Mouse (Mus musculus) T-helper 1 cell (primary cell): ENCODE measurements around the gene Col11a2.

Source experiments
- in situ Hi-C: fragments of 300-600 bp; cut with MboI, MseI; formaldehyde crosslinking; loops from one replicate; pipeline ENCODE4 v1.15.1; 2025; ENCODE audit warnings: high pct_unique_total_duplicates

Gene Col11a2

GRCm38 (mm10) chr17:34045941-34046340 is 6.7 kb downstream of the Col11a2 start:
- in situ Hi-C loops: no loop called here

- in situ Hi-C loops: no loop called here
Observed at GRCm38 (mm10) chr17:34047404-34048050, 8.3 kb downstream of the Col11a2 start.

DNA sequence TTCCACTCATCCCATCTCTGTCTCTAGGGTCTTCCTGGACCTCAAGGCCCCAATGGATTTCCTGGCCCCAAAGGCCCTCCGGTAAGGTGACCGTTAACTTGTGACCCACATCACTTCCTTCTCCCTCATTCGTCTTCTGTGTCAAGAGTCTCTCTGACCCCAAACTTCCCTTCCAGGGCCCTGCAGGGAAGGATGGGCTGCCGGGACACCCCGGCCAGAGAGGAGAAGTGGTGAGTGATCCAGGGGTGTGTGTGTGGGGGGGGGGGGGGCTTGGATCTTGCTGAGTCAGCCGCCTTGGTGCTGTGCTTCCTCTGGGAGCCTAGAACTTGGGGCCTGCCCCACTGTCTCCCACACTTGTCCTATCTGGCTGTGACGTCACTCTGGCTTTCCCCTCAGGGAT is 18.0 kb downstream of the Col11a2 start:
- in situ Hi-C loops: loop anchor here (25.0 kb wide), 1 partner anchor 755 kb away; the partner anchor contains the start of gene Cyp21a1

- in situ Hi-C loops: loop anchor here (25.0 kb wide), 1 partner anchor 743 kb away; the partner anchor contains the start of gene Cyp21a1
Observed at GRCm38 (mm10) chr17:34068864-34069263, 29.6 kb downstream of the Col11a2 start.

DNA sequence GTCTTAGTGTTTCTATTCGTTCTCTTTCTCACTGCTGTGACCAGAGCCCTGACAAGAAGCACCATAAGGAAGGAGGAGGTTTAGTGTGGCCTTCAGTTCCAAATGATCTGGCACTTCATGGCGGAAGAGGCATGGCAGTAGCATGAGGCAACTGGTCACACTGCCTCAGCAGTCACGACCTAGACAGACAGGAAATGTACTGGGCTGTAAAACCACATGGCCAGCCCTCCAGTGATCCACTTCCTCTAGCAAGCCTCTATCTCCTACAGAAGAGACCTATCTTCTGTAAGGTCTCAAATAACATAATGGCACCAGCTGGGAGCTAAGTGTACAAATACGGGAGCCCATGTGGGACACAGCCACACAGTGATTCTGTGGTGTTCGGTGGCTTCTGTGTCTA is 32.9 kb downstream of the Col11a2 start:
- in situ Hi-C loops: loop anchor here (10.0 to 25.0 kb wide), 2 partner anchors 517 to 740 kb away; partner anchors contain the start of genes Cyp21a1 and Myo1f

DNA sequence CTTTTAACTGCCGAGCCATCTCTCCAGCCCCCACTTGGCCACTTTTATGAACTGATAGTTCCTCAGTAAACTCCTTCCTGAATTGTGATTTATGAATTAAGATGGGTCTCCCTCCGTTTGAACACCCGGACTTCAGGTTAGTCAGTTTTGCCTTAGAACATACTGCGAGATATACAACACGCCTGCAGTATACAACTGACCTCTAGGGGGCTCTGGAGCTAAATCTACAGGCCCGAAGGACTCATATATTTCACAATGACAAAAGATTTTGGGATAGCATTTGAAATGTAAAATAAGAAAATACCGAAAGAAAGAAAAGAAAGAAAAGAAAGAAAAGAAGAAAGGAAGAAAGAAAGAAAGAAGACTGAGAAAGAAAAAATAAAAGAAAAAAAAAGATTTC is 36.0 kb downstream of the Col11a2 start:
- in situ Hi-C loops: loop anchor here (10.0 kb wide), 1 partner anchor 520 kb away; the partner anchor contains the start of gene Myo1f

DNA sequence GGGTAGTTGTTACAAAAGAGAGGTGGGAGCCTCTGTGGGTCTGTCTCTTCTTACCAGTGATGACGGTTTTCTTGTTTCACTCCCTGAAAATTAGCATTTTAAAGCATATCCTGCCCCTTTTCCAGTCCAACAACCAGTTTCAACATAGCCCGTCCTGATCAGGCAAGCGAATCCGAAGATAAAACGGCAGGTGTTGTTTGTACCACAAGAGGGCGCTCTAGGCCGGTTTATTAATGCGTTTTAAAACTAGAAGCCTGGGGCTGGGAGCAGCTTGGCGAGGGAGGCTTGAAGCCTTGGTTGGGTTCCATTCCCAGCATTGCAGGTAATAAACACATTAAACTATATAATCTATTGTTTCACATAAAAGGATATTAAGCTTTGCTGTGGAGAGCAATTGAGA is 38.3 kb downstream of the Col11a2 start:
- in situ Hi-C loops: loop anchor here (10.0 kb wide), 1 partner anchor 523 kb away; the partner anchor contains the start of gene Myo1f

GRCm38 (mm10) chr17:34078148-34078547 is 38.9 kb downstream of the Col11a2 start:
- in situ Hi-C loops: loop anchor here (10.0 kb wide), 1 partner anchor 523 kb away; the partner anchor contains the start of gene Myo1f

DNA sequence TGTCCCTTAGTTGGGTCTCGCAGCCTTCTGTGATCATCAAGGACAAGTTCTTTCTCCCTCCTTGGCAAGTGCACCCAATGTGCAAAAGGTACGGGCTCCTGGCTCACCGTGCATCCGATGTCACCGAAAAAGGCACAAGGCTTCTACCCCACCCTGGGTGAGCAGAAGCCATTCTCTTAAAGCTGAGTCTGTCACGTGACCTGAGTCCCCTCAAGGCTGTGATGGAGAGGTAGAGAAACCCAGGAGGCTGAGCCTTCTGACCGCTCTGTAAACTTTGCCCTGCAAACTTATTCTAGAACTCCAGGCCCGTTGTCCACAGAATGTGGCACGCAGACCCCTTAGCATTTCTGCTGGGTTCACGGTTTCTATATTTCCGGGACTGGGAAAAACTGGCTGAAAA is 39.8 kb downstream of the Col11a2 start:
- in situ Hi-C loops: loop anchor here (10.0 kb wide), 1 partner anchor 524 kb away; the partner anchor contains the start of gene Myo1f

- in situ Hi-C loops: loop anchor here (5.0 to 10.0 kb wide), 2 partner anchors 88 to 525 kb away; partner anchors contain the start of gene Myo1f
Observed at GRCm38 (mm10) chr17:34079621-34080020, 40.4 kb downstream of the Col11a2 start.

- in situ Hi-C loops: loop anchor here (5.0 kb wide), 1 partner anchor 84 kb away; no protein-coding TSS in a partner anchor
Observed at GRCm38 (mm10) chr17:34083104-34083503, 43.9 kb downstream of the Col11a2 start.

DNA sequence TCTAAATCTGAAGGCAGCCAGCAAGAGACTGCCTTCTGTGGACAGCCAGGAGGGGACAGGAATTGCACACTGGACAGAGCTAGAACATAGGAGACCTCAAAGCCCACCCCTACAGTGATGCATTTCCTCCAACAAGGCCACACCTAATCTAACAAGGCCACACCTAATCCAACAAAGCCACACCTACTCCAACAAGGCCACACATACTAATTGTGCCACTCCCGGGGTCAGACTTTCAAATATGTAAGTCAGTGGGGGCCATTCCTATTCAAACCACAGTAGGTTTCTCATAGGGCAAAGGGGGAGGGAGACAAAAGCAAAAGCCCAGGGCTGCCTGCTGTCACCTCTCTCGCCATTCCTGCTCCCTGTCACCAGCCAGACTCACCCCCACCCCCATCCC is 48.1 kb downstream of the Col11a2 start:
- in situ Hi-C loops: no loop called here

GRCm38 (mm10) chr17:34088124-34088523 is 48.9 kb downstream of the Col11a2 start:
- in situ Hi-C loops: no loop called here

GRCm38 (mm10) chr17:34090923-34091322 is 51.7 kb downstream of the Col11a2 start:
- in situ Hi-C loops: no loop called here

DNA sequence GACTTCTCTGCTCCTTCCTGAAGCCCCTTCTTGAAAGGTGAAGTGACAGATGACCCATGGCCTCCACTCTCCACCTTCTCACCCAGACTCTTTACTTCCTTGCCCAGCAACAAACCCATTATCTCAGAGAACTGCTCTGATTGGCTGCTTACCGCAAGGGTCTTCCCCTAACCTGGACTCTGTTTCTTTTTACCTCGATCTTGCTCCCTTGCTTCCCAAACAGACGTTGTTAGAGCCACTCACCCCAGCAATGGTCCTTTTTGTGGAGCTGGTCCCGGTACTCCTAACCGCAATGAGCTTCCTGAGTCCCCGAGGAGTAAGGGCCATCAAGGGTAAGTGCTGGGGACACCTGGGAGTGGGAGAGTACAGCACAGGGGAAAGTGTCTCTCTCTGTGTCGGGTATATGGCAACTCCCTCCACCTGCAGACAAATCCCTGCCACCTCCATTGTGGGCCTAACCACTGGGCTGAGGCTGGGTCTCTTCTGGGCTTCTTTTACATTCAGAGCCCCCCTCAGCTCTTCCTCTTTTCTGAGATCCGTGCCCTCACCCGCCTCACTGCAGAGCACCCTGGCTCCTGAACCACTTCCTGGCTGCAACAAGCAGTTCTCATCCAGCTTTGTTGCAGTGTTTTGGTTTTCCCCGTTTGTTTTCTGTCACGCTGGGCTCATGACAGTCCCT is 53.1 kb downstream of the Col11a2 start, which contains the start of gene H2-Oa:
Gene H2-Oa (plus strand): TSS at position 144 of the 679 bp plus-strand sequence.
- in situ Hi-C loops: no loop called here

- in situ Hi-C loops: no loop called here
Observed at GRCm38 (mm10) chr17:34093199-34093874, 54.1 kb downstream of the Col11a2 start.

- in situ Hi-C loops: no loop called here
Observed at GRCm38 (mm10) chr17:34094283-34095035, 55.2 kb downstream of the Col11a2 start.

- in situ Hi-C loops: no loop called here
Observed at GRCm38 (mm10) chr17:34096497-34097010, 57.3 kb downstream of the Col11a2 start.

DNA sequence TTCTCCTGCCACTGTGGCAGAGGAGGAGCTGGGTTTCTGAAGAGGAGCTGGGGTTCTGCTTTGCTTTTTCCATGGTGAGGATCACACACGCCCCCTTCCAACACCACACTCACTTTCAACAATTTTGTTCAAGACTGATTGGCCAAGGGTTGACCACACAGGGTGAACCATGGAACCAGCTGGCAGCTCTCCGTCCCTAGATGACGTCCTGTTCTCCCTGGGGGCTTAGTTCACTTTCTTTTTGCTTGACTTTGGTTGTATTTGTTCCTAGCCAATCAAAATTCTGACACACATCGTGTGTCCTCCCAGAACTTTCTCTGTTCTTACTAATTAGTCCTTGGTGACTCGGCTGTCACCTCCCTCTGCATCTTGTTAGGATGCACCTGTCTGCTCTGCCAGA is 58.0 kb downstream of the Col11a2 start:
- in situ Hi-C loops: no loop called here

- in situ Hi-C loops: no loop called here
Observed at GRCm38 (mm10) chr17:34098709-34099479, 59.7 kb downstream of the Col11a2 start.
